Mouse (Mus musculus) neutrophil, adult 83 days (primary cell): ENCODE data around the gene Rergl. TPM values are rescaled to one million over a fixed set of nuclear protein-coding genes. Genes with fewer than 3 reads are reported as not detected.

Source experiments
- total RNA-seq, 2 experiments: library from RNA; stranded (reverse); gene quantifications; one replicate each; pipeline ENCODE4 v1.2.4; 2023

The Rergl gene
- not detected for total RNA-seq

DNA sequence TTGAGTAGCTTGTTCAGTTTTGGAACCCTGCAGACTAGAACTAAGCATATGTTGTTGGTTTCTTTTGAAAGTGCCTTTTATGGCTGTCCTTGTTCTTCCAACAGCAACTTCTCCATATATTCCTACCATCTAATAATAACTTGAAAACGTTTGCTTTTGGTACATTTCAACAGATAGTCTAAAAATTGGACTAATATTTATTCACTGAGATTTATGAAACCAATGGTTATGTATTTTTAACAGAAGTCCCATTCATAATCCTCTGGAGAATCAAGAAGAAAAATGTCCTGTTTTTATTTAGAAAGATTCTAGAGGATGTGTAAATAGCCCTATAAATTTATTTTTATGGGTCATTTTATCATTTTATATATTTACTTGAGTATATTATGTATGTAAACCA lies at the start of gene Rergl:
Rergl (minus strand) TSS at position 101 of the 400 bp plus-strand sequence.

Other genes with a start within 250 kb of the Rergl start
- gene Pik3c2g, start 85.2 kb upstream of the Rergl start, total RNA-seq = not detected